Mouse (Mus musculus) hindbrain, embryonic 15.5 days (tissue): ENCODE data around the gene Bmp4. TPM values are rescaled to one million over a fixed set of nuclear protein-coding genes. Genes with fewer than 3 reads are reported as not detected.

Source experiments
- ATAC-seq: fragments of 200-750 bp; cut with Nextera tagmentation; 2 replicates; pipeline ENCODE4 v1.8.0; 2017; ENCODE audit warnings: low read depth, moderate number of reproducible peaks, moderate TSS enrichment; ENCODE audit not compliant: low FRiP score
- H3K27ac ChIP-seq: fragments of 300-500 bp; sonication (generic); replicated peaks from 2 replicates; pipeline ENCODE4 v1.5.1; 2015; ENCODE audit warnings: mild to moderate bottlenecking, inconsistent platforms
- H3K27me3 ChIP-seq: fragments of 300-500 bp; sonication (generic); 2 replicates; pipeline ENCODE4 v1.6.1; 2015; ENCODE audit warnings: control low read depth, inconsistent platforms
- H3K36me3 ChIP-seq: fragments of 300-500 bp; sonication (generic); 2 replicates; pipeline ENCODE4 v1.6.1; 2015; ENCODE audit warnings: control low read depth, inconsistent platforms
- H3K4me1 ChIP-seq: fragments of 300-500 bp; sonication (generic); replicated peaks from 2 replicates; pipeline ENCODE4 v1.6.1; 2015; ENCODE audit warnings: control low read depth, inconsistent platforms
- H3K4me2 ChIP-seq: fragments of 300-500 bp; sonication (generic); 2 replicates; pipeline ENCODE4 v1.6.1; 2015; ENCODE audit warnings: moderate library complexity, mild to moderate bottlenecking, inconsistent platforms
- H3K4me3 ChIP-seq: fragments of 300-500 bp; sonication (generic); 2 replicates; pipeline ENCODE4 v1.5.1; 2015; ENCODE audit warnings: mild to moderate bottlenecking, inconsistent platforms
- H3K9ac ChIP-seq: fragments of 300-500 bp; sonication (generic); 2 replicates; pipeline ENCODE4 v1.6.1; 2015; ENCODE audit warnings: inconsistent platforms
- H3K9me3 ChIP-seq: fragments of 300-500 bp; sonication (generic); 2 replicates; pipeline ENCODE4 v1.6.1; 2016; ENCODE audit warnings: control low read depth, inconsistent platforms
- WGBS: fragments of 180-500 bp; shearing (Covaris S2); methylation state at CpG from one replicate; pipeline ENCODE4 v1.1.7; 2015; 5-methylcytosine and 5-hydroxymethylcytosine counted together
- polyA plus RNA-seq: library from polyadenylated mRNA; unstranded; fragments of >200 nt; fragmentation: Nextera tagmentation; extraction: Ambion mirVana; gene quantifications from 2 replicates; pipeline ENCODE4 v1.2.1, GENCODE M21; 2015

Bmp4 gene
- polyA plus RNA-seq, 1 experiment from 2014 or later: 7.4 TPM

DNA sequence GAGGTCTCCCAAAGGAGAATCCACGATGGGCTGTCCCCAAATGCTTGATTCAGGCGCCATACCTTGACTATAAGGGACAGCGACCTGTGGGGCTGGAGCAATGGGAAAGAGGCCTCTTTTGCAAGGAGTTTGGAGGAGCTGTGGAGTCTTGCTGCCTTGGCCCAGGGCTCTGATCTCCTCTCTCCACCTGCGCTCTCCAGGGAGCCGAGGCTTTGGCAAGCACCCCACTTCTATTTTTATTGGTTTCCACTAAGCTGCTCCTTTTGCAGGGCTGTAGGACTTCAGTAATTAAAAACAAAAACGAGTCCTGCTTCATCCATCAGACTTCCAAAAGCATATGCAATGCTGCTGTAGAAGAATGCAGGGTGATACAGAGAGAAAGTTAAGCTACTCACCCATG is 9.0 kb downstream of the Bmp4 start:
- Histone ChIP-seq H3K27ac (no peak overlapping the region), H3K4me1 (peaks cover 23% of the 10 kb centered on the region), H3K36me3 (no peaks in the 10 kb centered on the region), H3K9me3 (no peaks in the 10 kb centered on the region), H3K9ac (no peak overlapping the region), H3K27me3 (peaks cover 66% of the 10 kb centered on the region), H3K4me2 (no peak overlapping the region), H3K4me3 (no peak overlapping the region)
- no peak for ATAC-seq
- 40% methylated on average over 6 of the region's 6 CpGs for WGBS

DNA sequence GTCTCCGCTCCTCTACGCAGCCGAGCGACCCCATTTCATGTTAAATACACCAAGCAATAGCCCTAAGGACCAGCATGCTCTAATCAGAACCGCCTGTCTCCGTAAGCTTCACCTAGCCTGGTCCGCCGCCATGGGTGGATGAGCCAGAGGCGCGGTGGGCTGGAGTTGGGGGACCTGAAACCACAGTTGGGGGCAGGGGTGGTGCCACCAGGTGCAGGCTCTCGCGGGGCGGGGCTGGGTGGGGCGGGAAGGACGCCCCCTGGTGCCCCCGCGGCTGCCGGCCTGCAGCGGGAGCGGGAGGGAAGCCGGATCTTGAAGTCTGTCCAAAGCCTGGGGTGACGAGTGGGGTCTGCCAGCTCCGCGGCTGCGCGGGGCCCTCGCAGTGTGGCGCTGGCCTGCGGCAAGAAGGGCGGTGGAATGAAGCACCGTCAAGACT is 10.2 kb downstream of the Bmp4 start:
- Histone ChIP-seq H3K4me3 (peak overlapping the region; percentile 32), H3K4me2 (peak overlapping the region; percentile 69), H3K27me3 (peaks cover 61% of the 10 kb centered on the region), H3K4me1 (peaks cover 12% of the 10 kb centered on the region), H3K9ac (0 out of 2 replicates have a peak overlapping the region, but pooled peaks have one; percentile 22), H3K9me3 (no peaks in the 10 kb centered on the region), H3K36me3 (no peaks in the 10 kb centered on the region), H3K27ac (no peak overlapping the region)
- peak; percentile 56; the same call in 1 of the 2 replicates for ATAC-seq
- 4% methylated on average over 31 of the region's 31 CpGs for WGBS

DNA sequence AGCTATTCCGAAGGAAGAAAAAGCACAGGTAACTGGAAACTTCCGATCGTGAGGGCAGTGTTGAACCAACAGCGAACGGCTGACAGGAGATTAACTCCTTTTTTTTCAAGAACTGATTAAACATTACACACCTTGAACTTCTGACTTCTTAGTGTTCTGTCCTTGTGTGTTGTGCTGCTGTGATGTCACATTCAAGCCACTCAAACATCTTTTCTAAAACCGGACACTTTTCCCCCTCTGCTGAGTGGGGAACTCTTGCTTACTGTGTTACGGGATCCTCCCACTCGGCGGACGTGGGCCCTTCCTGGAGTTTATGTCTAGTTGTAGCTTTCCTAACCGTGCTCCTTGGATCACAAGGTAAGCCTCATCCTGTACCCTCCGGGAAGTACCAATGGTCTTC is 11.2 kb downstream of the Bmp4 start, which contains the start of gene Gm15217:
Gm15217 (plus strand) TSS at position 130 of the 400 bp plus-strand sequence.
- Histone ChIP-seq H3K27me3 (peaks cover 51% of the 10 kb centered on the region), H3K4me1 (peaks cover 9% of the 10 kb centered on the region), H3K36me3 (no peaks in the 10 kb centered on the region), H3K27ac (no peak within 1 kb of the TSS), H3K9ac (0 out of 2 replicates have a peak within 1 kb of the TSS, but pooled peaks have one; percentile 22), H3K4me2 (peak within 1 kb of the TSS; percentile 69), H3K4me3 (peak within 1 kb of the TSS; percentile 32), H3K9me3 (no peaks in the 10 kb centered on the region)
- 90% methylated on average over 12 of the region's 12 CpGs for WGBS
- ATAC-seq: no peak

DNA sequence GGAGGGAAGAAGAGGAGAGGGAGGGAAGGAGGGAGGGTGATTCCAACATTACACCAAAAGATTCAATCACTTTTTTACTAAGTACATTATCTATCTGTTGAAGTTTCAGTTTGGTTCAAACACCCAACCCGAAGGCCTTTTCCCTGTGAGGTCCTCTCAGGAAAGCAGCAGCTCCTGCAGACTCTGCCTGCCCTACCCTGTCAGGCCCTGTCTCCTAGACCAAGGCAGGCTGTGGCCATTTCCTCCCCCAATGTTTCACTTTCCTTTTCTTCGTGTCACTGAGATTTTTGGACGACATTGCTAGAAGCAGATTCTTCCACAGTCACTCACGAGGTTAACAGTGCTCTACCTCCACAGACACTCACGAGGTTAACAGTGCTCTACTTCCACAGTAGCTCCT is 14.7 kb downstream of the Bmp4 start:
- no peaks in the 10 kb centered on the region for H3K9me3 ChIP-seq
- peaks cover 7% of the 10 kb centered on the region for H3K4me1 ChIP-seq
- H3K36me3 ChIP-seq: no peaks in the 10 kb centered on the region
- no peak overlapping the region for H3K9ac ChIP-seq
- H3K4me3 ChIP-seq: no peak overlapping the region
- WGBS: 87% methylated on average over 5 of the region's 5 CpGs
- peaks cover 21% of the 10 kb centered on the region for H3K27me3 ChIP-seq
- ATAC-seq: no peak
- H3K4me2 ChIP-seq: no peak overlapping the region
- H3K27ac ChIP-seq: no peak overlapping the region

DNA sequence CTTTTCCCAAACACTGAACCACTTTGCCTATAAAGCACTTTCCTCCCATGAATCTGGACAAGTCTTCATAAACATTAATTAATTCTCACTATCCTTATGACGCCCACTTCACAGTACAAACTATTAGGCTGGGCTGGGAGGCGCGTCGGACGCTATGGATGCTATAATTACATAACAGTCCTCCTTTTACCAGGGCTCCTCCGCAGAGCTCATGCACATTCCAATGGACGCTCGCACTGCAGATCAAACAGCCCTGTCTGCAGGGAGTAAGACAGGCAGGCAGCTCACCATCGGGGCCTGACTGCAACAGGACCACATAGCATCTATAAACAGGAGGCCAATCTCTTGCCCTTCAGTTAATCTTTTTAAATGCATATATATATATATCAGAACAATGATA is 18.0 kb downstream of the Bmp4 start:
- WGBS: 47% methylated on average over 9 of the region's 9 CpGs
- no peak overlapping the region for H3K4me2 ChIP-seq
- H3K27me3 ChIP-seq: no peaks in the 10 kb centered on the region
- no peak overlapping the region for H3K9ac ChIP-seq
- H3K27ac ChIP-seq: no peak overlapping the region
- no peak for ATAC-seq
- H3K4me1 ChIP-seq: no peaks in the 10 kb centered on the region
- no peaks in the 10 kb centered on the region for H3K36me3 ChIP-seq
- H3K4me3 ChIP-seq: no peak overlapping the region
- H3K9me3 ChIP-seq: no peaks in the 10 kb centered on the region

DNA sequence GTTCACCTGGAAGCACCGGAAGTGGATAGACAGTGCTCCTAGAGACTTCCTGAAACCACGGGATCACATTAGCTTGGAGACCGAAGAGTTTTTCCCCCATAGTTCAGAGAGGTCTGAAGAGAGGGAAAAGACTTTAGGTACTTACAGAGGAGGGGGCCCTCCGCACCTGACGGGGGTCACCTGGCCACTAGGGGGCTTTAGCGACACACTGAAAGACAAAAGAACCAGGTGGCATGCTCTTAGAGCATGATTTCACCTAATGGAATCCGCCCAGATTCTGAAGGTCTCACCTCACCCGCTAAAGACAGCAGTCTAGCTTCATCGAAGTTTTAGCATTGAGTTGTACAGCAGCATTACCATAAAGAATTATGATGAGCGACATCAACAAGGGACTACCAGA is 27.3 kb downstream of the Bmp4 start:
- H3K4me2 ChIP-seq: no peak overlapping the region
- no peak overlapping the region for H3K27ac ChIP-seq
- no peak overlapping the region for H3K4me3 ChIP-seq
- WGBS: 40% methylated on average over 10 of the region's 10 CpGs
- no peaks in the 10 kb centered on the region for H3K4me1 ChIP-seq
- H3K9me3 ChIP-seq: no peaks in the 10 kb centered on the region
- no peak for ATAC-seq
- H3K36me3 ChIP-seq: no peaks in the 10 kb centered on the region
- no peak overlapping the region for H3K9ac ChIP-seq
- no peaks in the 10 kb centered on the region for H3K27me3 ChIP-seq

DNA sequence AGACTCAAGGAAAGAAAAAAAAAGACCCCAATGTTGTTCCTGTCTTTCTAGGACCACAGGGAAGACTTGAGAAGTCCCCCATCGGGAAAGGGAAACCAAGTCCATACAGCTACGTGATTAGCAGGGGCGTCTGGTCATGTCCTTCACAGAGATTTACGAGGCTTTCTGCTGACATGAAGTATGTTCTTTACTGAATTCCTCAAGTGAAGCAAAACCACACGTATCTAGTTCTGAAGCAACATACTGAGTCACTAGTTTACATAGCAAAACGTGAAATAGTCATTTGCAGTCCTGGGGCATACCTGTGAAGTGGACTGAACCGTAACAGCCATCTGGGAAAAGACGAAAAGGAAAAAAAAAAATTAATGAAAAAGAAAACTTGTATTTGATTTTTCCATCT is 32.8 kb downstream of the Bmp4 start:
- H3K27ac ChIP-seq: no peak overlapping the region
- WGBS: 85% methylated on average over 8 of the region's 8 CpGs
- no peak overlapping the region for H3K4me2 ChIP-seq
- H3K9me3 ChIP-seq: no peaks in the 10 kb centered on the region
- no peak overlapping the region for H3K9ac ChIP-seq
- ATAC-seq: no peak
- H3K4me1 ChIP-seq: no peaks in the 10 kb centered on the region
- H3K27me3 ChIP-seq: no peaks in the 10 kb centered on the region
- H3K4me3 ChIP-seq: no peak overlapping the region
- H3K36me3 ChIP-seq: no peaks in the 10 kb centered on the region

DNA sequence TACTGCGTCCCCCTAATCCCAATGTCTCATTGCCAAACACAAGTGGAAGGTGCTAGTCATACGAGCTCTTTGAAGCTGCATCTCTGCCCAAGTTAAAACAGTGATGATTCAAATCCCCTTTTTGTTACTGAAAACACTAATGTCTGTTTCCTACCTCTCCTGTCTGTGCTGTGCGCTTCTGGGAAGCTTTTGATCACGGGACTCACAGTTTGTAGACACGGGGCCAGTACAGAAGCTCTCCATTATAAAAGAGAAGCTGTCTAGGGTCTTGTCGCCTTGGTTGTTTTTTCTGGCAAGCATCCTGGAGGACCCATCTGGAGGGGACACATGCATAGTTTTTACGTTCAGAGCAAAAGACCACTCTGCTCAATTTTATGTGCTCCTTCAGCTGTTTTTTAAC is 33.2 kb downstream of the Bmp4 start:
- Histone ChIP-seq H3K4me2 (no peak overlapping the region), H3K4me3 (no peak overlapping the region), H3K27me3 (no peaks in the 10 kb centered on the region), H3K9me3 (no peaks in the 10 kb centered on the region), H3K36me3 (no peaks in the 10 kb centered on the region), H3K9ac (no peak overlapping the region), H3K4me1 (no peaks in the 10 kb centered on the region), H3K27ac (no peak overlapping the region)
- no peak for ATAC-seq
- WGBS: 83% methylated on average over 7 of the region's 7 CpGs

DNA sequence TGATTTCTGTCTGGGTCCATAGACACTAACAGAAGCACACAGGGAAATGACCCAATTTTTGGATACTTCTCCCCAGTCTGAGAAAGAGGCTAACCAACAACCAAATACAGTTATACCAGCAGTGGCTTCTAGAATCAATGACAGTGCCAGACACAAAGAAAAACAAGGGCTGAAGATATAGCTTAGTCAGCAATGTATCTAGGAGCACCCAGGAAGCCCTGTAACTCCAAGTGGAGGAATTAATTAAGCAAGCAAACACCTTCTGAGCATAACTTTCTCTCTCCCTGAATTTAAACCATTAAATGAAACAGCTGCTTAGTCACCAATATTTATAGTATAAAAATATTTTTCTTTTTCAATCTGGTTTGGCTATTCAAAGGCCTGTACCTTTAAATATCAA is 45.7 kb downstream of the Bmp4 start:
- no peak overlapping the region for H3K27ac ChIP-seq
- no peak overlapping the region for H3K4me3 ChIP-seq
- H3K27me3 ChIP-seq: no peaks in the 10 kb centered on the region
- no peak overlapping the region for H3K4me2 ChIP-seq
- no peaks in the 10 kb centered on the region for H3K9me3 ChIP-seq
- H3K36me3 ChIP-seq: no peaks in the 10 kb centered on the region
- no peak overlapping the region for H3K9ac ChIP-seq
- H3K4me1 ChIP-seq: no peaks in the 10 kb centered on the region
- no peak for ATAC-seq

DNA sequence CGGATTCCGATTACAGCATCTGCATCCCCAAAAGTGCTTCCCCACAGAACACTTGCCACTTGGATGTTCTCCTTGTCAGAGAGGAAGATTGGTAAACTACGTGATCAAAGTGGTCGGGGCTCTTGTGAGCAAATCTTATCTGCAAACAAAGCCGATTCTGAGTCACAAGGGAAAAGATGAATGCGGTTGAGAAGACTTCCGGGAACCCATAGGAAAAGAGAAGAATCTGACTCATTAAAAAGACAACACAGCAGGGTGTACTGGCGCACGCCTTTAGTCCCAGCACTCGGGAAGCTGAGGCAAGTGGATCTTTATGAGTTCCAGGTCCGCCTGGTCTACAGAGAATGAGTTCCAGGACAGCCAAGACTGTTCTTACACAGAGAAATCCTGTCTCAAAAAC is 51.7 kb downstream of the Bmp4 start:
- ATAC-seq: no peak
- Histone ChIP-seq H3K36me3 (no peaks in the 10 kb centered on the region), H3K4me1 (no peaks in the 10 kb centered on the region), H3K27ac (no peak overlapping the region), H3K9me3 (no peaks in the 10 kb centered on the region), H3K4me2 (no peak overlapping the region), H3K9ac (no peak overlapping the region), H3K27me3 (no peaks in the 10 kb centered on the region), H3K4me3 (no peak overlapping the region)
- 84% methylated on average over 11 of the region's 11 CpGs for WGBS

Other genes starting within 250 kb of the Bmp4 start
- not detected in 2 replicates for gene Gm15217, start 11.3 kb downstream of the Bmp4 start, polyA plus RNA-seq